Mouse (Mus musculus): ENCODE measurements around the gene Adamts2. TPM values are rescaled to one million over a fixed set of nuclear protein-coding genes. Genes with fewer than 3 reads are reported as not detected.

Adamts2 gene
- polyA plus RNA-seq, 1 experiment from 2014 or later, result 0.61 TPM

DNA sequence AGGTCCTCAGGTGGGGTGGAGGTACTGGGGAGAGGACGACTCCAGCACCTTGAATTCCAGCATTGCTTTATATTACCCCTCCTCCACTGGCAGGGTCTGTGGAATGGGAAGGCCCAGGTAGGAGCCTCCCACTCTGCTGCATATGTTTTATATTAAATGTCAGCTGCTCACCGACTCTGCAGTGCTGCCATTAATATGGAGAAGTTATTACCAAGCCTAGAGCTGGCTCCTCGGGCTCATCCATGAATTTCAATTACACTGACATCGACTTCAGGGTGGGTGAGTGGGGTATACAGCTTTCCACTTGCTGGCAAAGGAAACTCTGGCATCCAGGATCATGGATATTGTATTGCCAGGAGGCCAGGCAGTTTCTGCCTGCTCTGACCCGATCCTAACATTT lies 9.3 kb downstream of the Adamts2 start:
- H3K4me2 ChIP-seq (ENCODE audit: low read depth, severe bottlenecking), result no peak overlapping the region
- H3K27me3 ChIP-seq (ENCODE audit: control insufficient read depth, insufficient read depth, low read length), result no peaks in the 10 kb centered on the region
- no peaks in the 10 kb centered on the region for H3K9me3 ChIP-seq (ENCODE audit: control insufficient read depth, low read length)
- no peak overlapping the region for H3K9ac ChIP-seq (ENCODE audit: low read length)
- H3K27ac ChIP-seq (replicated peaks; ENCODE audit: low read depth, low read length), result no peak overlapping the region
- H3K36me3 ChIP-seq (ENCODE audit: control insufficient read depth, insufficient read depth, low read length), result no peaks in the 10 kb centered on the region
- ATAC-seq (ENCODE audit: insufficient number of reproducible peaks, low FRiP score, low TSS enrichment, low read depth) (no peak), DNase-seq (ENCODE audit: low spot score) (no peak)
- H3K4me3 ChIP-seq (ENCODE audit: low read depth, low read length), result no peak overlapping the region
- 37% methylated on average over 5 of the region's 5 CpGs for WGBS
- H3K4me1 ChIP-seq (ENCODE audit: control insufficient read depth, insufficient read depth, low read length), result no peaks in the 10 kb centered on the region

DNA sequence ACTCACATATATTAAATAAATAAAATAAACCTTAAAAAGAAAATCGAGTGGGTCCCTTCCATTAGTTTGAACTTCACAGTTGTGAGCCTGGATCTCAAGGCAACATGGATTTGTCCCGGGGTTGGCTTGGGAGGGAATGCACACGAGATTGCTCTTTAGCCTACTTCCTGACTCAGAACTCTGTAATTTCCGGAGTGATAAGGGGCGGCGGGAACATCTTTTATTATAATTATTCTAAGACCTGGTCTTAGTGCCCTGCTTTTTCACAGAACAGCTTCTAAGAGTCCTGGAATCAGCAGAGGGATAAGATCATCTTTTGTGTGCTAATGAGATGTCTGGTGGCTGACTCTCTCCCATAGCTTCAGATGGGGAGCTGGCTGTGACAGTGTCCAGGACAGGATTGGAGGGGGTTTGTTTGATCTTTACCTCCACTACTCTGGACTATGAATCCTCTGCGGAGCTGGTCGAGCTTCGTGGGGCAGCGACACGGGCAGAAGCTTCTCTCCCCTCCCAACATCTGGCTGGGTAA lies 15.2 kb downstream of the Adamts2 start:
- Histone ChIP-seq H3K4me3 (ENCODE audit: low read depth, low read length) (no peak overlapping the region), H3K9ac (ENCODE audit: low read length) (no peak overlapping the region), H3K27me3 (ENCODE audit: control insufficient read depth, insufficient read depth, low read length) (no peaks in the 10 kb centered on the region), H3K36me3 (ENCODE audit: control insufficient read depth, insufficient read depth, low read length) (no peaks in the 10 kb centered on the region), H3K27ac (replicated peaks; ENCODE audit: low read depth, low read length) (no peak overlapping the region), H3K4me2 (ENCODE audit: low read depth, severe bottlenecking) (no peak overlapping the region), H3K9me3 (ENCODE audit: control insufficient read depth, low read length) (no peaks in the 10 kb centered on the region), H3K4me1 (ENCODE audit: control insufficient read depth, insufficient read depth, low read length) (peaks cover 3% of the 10 kb centered on the region; the same call in 1 of the 2 replicates)
- no peak for ATAC-seq (ENCODE audit: insufficient number of reproducible peaks, low FRiP score, low TSS enrichment, low read depth)
- DNase-seq (ENCODE audit: low spot score), result no peak
- 80% methylated on average over 11 of the region's 11 CpGs for WGBS

DNA sequence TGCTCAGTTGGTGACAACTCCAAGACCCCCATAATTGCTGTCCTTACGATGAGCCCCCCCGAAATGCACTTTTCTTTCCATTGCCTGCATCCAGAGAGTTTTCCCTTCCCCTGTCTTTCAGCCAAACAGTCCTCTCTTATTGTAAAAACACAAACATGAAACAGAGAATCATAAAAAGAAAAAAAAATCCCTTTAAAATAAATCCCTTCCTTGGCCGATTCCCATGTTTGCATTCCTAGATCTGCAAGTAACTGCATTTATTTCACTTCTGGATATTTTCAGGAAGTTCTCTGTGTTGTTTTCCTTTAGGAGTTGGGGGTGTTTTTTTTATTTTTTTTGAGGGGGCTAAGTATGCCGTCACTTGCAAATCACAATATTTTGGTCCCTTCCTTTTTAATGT lies 19.0 kb downstream of the Adamts2 start:
- H3K36me3 ChIP-seq (ENCODE audit: control insufficient read depth, insufficient read depth, low read length), result no peaks in the 10 kb centered on the region
- no peak for ATAC-seq (ENCODE audit: insufficient number of reproducible peaks, low FRiP score, low TSS enrichment, low read depth)
- H3K4me2 ChIP-seq (ENCODE audit: low read depth, severe bottlenecking), result no peak overlapping the region
- no peak overlapping the region for H3K27ac ChIP-seq (replicated peaks; ENCODE audit: low read depth, low read length)
- no peaks in the 10 kb centered on the region for H3K9me3 ChIP-seq (ENCODE audit: control insufficient read depth, low read length)
- H3K4me1 ChIP-seq (ENCODE audit: control insufficient read depth, insufficient read depth, low read length), result peaks cover 13% of the 10 kb centered on the region; the same call in 1 of the 2 replicates
- H3K27me3 ChIP-seq (ENCODE audit: control insufficient read depth, insufficient read depth, low read length), result no peaks in the 10 kb centered on the region
- no peak overlapping the region for H3K9ac ChIP-seq (ENCODE audit: low read length)
- WGBS, result 90% methylated on average over 4 of the region's 4 CpGs
- DNase-seq (ENCODE audit: low spot score), result no peak
- no peak overlapping the region for H3K4me3 ChIP-seq (ENCODE audit: low read depth, low read length)

DNA sequence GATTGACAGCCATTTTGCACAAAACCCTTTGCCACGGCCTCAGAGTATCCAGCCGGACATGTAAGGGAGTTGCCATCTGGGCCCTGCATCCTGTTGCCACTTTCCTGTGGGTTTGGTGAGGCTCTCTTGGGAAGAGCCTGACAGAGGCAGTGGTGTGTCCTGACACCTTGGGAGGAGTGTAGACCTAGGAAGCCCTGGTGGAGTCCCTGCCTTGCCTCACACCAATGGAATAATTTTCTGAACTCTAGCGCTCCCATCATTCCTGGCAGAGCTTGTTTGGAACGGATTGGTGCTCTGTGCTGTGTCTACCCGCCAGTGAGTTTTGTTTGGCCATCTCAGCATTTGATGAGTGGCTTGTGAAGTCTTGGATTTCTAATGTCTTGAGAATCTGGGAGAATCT lies 19.5 kb downstream of the Adamts2 start:
- H3K4me1 ChIP-seq (ENCODE audit: control insufficient read depth, insufficient read depth, low read length), result peaks cover 13% of the 10 kb centered on the region; the same call in 1 of the 2 replicates
- H3K27ac ChIP-seq (replicated peaks; ENCODE audit: low read depth, low read length), result no peak overlapping the region
- no peak for ATAC-seq (ENCODE audit: insufficient number of reproducible peaks, low FRiP score, low TSS enrichment, low read depth)
- no peak overlapping the region for H3K4me2 ChIP-seq (ENCODE audit: low read depth, severe bottlenecking)
- H3K9me3 ChIP-seq (ENCODE audit: control insufficient read depth, low read length), result no peaks in the 10 kb centered on the region
- no peak overlapping the region for H3K9ac ChIP-seq (ENCODE audit: low read length)
- DNase-seq (ENCODE audit: low spot score), result no peak
- 78% methylated on average over 5 of the region's 5 CpGs for WGBS
- no peaks in the 10 kb centered on the region for H3K27me3 ChIP-seq (ENCODE audit: control insufficient read depth, insufficient read depth, low read length)
- H3K4me3 ChIP-seq (ENCODE audit: low read depth, low read length), result no peak overlapping the region
- H3K36me3 ChIP-seq (ENCODE audit: control insufficient read depth, insufficient read depth, low read length), result no peaks in the 10 kb centered on the region

DNA sequence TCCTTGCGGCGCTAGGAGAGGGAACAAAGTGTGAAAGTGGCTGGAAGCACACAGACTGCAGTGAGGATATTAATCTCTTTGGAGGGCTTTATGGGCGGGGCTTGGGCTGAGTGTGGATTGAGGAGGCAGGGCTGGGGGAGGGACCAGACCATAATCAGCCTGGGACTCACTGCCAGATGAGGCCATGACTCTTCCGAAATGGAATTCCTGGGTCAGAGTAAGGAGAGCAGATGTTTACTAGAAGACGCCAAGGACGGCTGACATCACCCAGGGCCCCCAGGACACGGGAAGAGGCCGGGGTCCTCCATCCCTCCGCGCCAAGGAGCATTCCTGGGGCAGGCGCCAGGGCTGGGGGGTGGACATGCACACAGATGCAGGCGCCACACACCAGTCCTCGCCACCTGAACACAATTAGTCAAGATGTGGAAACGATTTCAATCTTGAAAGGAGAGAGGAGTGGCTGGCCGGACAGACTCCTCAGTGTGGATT lies 20.4 kb downstream of the Adamts2 start:
- DNase-seq (ENCODE audit: low spot score), result peak; percentile 75
- Histone ChIP-seq H3K4me3 (ENCODE audit: low read depth, low read length) (peak overlapping the region; percentile 20), H3K27ac (replicated peaks; ENCODE audit: low read depth, low read length) (peak overlapping the region; percentile 80)

DNA sequence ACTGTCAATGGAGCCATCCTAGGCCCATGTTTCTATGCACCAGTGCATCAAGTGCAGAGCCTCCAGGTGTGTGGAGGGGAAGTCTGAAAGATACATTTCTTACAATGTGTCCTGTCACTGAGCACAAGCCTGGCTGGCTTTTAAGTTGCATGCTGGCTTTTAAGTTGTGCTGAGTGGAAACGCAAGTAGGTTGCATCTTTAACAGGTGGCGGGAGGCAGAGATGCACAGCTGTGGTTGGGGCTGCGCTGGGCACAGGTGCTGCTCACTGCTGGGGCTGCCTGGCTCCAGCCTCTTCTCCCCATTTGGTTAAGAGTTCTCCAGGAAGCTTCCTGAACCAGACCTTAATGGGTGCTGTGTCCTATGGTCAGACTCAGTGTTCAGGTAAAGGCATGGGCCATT lies 21.9 kb downstream of the Adamts2 start:
- H3K9me3 ChIP-seq (ENCODE audit: control insufficient read depth, low read length), result no peaks in the 10 kb centered on the region

More for the DNA sequence above, 20.4 kb downstream of the Adamts2 start:
- 12% methylated on average over 15 of the region's 15 CpGs for WGBS
- H3K9ac ChIP-seq (ENCODE audit: low read length), result peak overlapping the region; percentile 34; the same call in 1 of the 2 replicates
- H3K4me2 ChIP-seq (ENCODE audit: low read depth, severe bottlenecking), result peak overlapping the region; percentile 50
- no peaks in the 10 kb centered on the region for H3K27me3 ChIP-seq (ENCODE audit: control insufficient read depth, insufficient read depth, low read length)
- H3K36me3 ChIP-seq (ENCODE audit: control insufficient read depth, insufficient read depth, low read length), result no peaks in the 10 kb centered on the region
- H3K9me3 ChIP-seq (ENCODE audit: control insufficient read depth, low read length), result no peaks in the 10 kb centered on the region
- ATAC-seq (ENCODE audit: insufficient number of reproducible peaks, low FRiP score, low TSS enrichment, low read depth), result peak; percentile 82
- peaks cover 13% of the 10 kb centered on the region; the same call in 1 of the 2 replicates for H3K4me1 ChIP-seq (ENCODE audit: control insufficient read depth, insufficient read depth, low read length)

DNA sequence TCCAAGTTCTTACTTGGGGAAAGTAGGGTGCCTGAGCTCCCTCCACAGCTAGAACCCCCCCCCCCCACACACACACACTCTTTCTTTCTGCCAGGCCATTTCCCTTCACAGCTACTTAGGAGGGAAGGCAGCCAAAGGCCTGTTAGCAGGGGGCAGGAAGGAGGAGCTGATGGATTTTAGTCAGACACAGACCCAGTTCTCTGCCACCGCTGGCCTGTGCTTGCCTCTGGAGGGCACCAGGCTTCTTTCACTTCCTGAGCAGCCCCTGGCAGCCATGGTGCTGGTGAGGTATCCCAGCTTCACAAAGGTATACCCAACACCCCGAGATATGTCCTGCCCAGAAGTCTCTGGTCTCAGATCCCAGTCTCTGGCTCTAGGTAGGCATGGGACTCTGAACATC lies 22.4 kb downstream of the Adamts2 start:
- no peak for ATAC-seq (ENCODE audit: insufficient number of reproducible peaks, low FRiP score, low TSS enrichment, low read depth)
- H3K27me3 ChIP-seq (ENCODE audit: control insufficient read depth, insufficient read depth, low read length), result no peaks in the 10 kb centered on the region
- no peaks in the 10 kb centered on the region for H3K9me3 ChIP-seq (ENCODE audit: control insufficient read depth, low read length)
- H3K9ac ChIP-seq (ENCODE audit: low read length), result no peak overlapping the region
- no peak overlapping the region for H3K27ac ChIP-seq (replicated peaks; ENCODE audit: low read depth, low read length)
- no peak for DNase-seq (ENCODE audit: low spot score)
- 66% methylated on average over 2 of the region's 2 CpGs for WGBS
- H3K4me3 ChIP-seq (ENCODE audit: low read depth, low read length), result no peak overlapping the region
- peaks cover 13% of the 10 kb centered on the region; the same call in 1 of the 2 replicates for H3K4me1 ChIP-seq (ENCODE audit: control insufficient read depth, insufficient read depth, low read length)
- no peaks in the 10 kb centered on the region for H3K36me3 ChIP-seq (ENCODE audit: control insufficient read depth, insufficient read depth, low read length)
- H3K4me2 ChIP-seq (ENCODE audit: low read depth, severe bottlenecking), result no peak overlapping the region

More for the DNA sequence above, 21.9 kb downstream of the Adamts2 start:
- Histone ChIP-seq H3K4me2 (ENCODE audit: low read depth, severe bottlenecking) (no peak overlapping the region), H3K27me3 (ENCODE audit: control insufficient read depth, insufficient read depth, low read length) (no peaks in the 10 kb centered on the region), H3K36me3 (ENCODE audit: control insufficient read depth, insufficient read depth, low read length) (no peaks in the 10 kb centered on the region), H3K4me1 (ENCODE audit: control insufficient read depth, insufficient read depth, low read length) (peaks cover 13% of the 10 kb centered on the region; the same call in 1 of the 2 replicates), H3K27ac (replicated peaks; ENCODE audit: low read depth, low read length) (no peak overlapping the region), H3K9ac (ENCODE audit: low read length) (no peak overlapping the region), H3K4me3 (ENCODE audit: low read depth, low read length) (no peak overlapping the region)
- ATAC-seq (ENCODE audit: insufficient number of reproducible peaks, low FRiP score, low TSS enrichment, low read depth) (no peak), DNase-seq (ENCODE audit: low spot score) (no peak)
- WGBS, result 93% methylated on average over 3 of the region's 3 CpGs

DNA sequence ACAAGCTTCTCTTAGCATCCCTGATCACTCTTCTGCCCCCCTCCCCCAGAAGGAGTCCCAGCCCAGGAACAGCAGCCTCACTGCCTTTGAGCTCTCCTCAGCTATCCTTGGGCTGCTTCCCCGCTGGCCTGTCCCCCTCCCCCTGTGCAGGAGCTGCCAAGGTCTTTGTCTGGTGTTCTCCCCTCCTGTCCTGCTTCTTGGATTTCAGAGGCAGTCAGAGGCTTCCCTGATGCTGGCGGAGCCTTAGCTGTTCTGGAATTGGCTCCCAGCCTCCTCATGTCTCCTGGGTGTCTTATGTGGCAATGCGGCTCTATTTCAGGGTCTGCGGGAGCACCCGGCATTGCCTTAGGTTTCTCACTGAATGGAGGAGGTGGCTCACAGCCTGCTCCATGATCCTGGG lies 22.8 kb downstream of the Adamts2 start:
- H3K4me2 ChIP-seq (ENCODE audit: low read depth, severe bottlenecking), result no peak overlapping the region
- no peaks in the 10 kb centered on the region for H3K9me3 ChIP-seq (ENCODE audit: control insufficient read depth, low read length)
- DNase-seq (ENCODE audit: low spot score) (no peak), ATAC-seq (ENCODE audit: insufficient number of reproducible peaks, low FRiP score, low TSS enrichment, low read depth) (no peak)
- WGBS, result 77% methylated on average over 5 of the region's 5 CpGs
- H3K27me3 ChIP-seq (ENCODE audit: control insufficient read depth, insufficient read depth, low read length), result no peaks in the 10 kb centered on the region
- no peak overlapping the region for H3K4me3 ChIP-seq (ENCODE audit: low read depth, low read length)
- peaks cover 13% of the 10 kb centered on the region; the same call in 1 of the 2 replicates for H3K4me1 ChIP-seq (ENCODE audit: control insufficient read depth, insufficient read depth, low read length)
- H3K27ac ChIP-seq (replicated peaks; ENCODE audit: low read depth, low read length), result no peak overlapping the region
- H3K9ac ChIP-seq (ENCODE audit: low read length), result no peak overlapping the region
- no peaks in the 10 kb centered on the region for H3K36me3 ChIP-seq (ENCODE audit: control insufficient read depth, insufficient read depth, low read length)

DNA sequence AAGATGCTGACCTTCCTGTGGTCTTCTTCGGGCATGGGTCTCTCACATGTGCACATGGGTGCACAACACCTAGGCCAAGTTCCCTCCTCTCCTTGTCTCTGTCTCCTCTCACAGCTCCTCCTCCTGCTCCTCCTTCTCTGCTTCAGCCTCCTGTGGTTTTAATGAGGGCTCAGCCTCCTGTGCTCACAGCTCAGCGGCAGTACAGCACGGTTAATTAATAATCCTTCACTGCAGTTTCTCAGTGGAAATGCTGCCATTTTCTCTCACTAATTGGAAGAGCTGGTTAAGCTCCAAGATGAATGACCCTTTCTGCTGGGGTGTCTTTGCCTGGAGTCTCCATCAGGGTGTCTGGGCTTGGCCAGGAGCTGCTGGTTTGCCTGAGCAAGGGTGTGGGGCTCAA lies 27.0 kb downstream of the Adamts2 start:
- no peak overlapping the region for H3K27ac ChIP-seq (replicated peaks; ENCODE audit: low read depth, low read length)
- no peak for DNase-seq (ENCODE audit: low spot score)
- no peak for ATAC-seq (ENCODE audit: insufficient number of reproducible peaks, low FRiP score, low TSS enrichment, low read depth)

More for the DNA sequence above, 27.0 kb downstream of the Adamts2 start:
- H3K4me3 ChIP-seq (ENCODE audit: low read depth, low read length), result no peak overlapping the region
- H3K27me3 ChIP-seq (ENCODE audit: control insufficient read depth, insufficient read depth, low read length), result no peaks in the 10 kb centered on the region
- H3K9me3 ChIP-seq (ENCODE audit: control insufficient read depth, low read length), result no peaks in the 10 kb centered on the region
- WGBS, result 33% methylated on average over 3 of the region's 3 CpGs
- no peak overlapping the region for H3K4me2 ChIP-seq (ENCODE audit: low read depth, severe bottlenecking)
- H3K9ac ChIP-seq (ENCODE audit: low read length), result no peak overlapping the region
- no peaks in the 10 kb centered on the region for H3K36me3 ChIP-seq (ENCODE audit: control insufficient read depth, insufficient read depth, low read length)
- H3K4me1 ChIP-seq (ENCODE audit: control insufficient read depth, insufficient read depth, low read length), result no peaks in the 10 kb centered on the region
